Mouse (Mus musculus) urinary bladder, postnatal 36 days (tissue): ENCODE data around the gene Tsc2.
A peak's percentile ranks its signal among the peaks of the same experiment; 100 is the strongest.

Experiments used
- DNase-seq, 2 experiments: peaks; one replicate each; pipeline ENCODE4 v3.0.0; 2022; ENCODE audit warnings: low spot score in 2 of 2, mixed read lengths in 1 of 2

The Tsc2 gene

GRCm38 (mm10) chr17:24647493-24647892 lies 15.1 kb upstream of the Tsc2 start:
- no peak for DNase-seq

GRCm38 (mm10) chr17:24646381-24646780 lies 14.0 kb upstream of the Tsc2 start:
- no peak for DNase-seq

GRCm38 (mm10) chr17:24645916-24646315 lies 13.5 kb upstream of the Tsc2 start:
- DNase-seq, result no peak

GRCm38 (mm10) chr17:24644875-24645721 lies 12.7 kb upstream of the Tsc2 start:
- DNase-seq, result no peak

GRCm38 (mm10) chr17:24644030-24644715 lies 11.7 kb upstream of the Tsc2 start:
- no peak for DNase-seq

- DNase-seq, result no peak
Observed at GRCm38 (mm10) chr17:24642791-24643343, 10.4 kb upstream of the Tsc2 start.

GRCm38 (mm10) chr17:24641944-24642343 lies 9.5 kb upstream of the Tsc2 start:
- DNase-seq, result no peak

GRCm38 (mm10) chr17:24640581-24640980 lies 8.2 kb upstream of the Tsc2 start:
- no peak for DNase-seq

GRCm38 (mm10) chr17:24640119-24640518 lies 7.7 kb upstream of the Tsc2 start:
- DNase-seq, result no peak

- DNase-seq, result no peak
Observed at GRCm38 (mm10) chr17:24639571-24639988, 7.2 kb upstream of the Tsc2 start.

- peak in 1 of 2 experiments; percentile 39 for DNase-seq
Observed at GRCm38 (mm10) chr17:24638840-24639239, 6.4 kb upstream of the Tsc2 start.

GRCm38 (mm10) chr17:24638214-24638613 lies 5.8 kb upstream of the Tsc2 start:
- DNase-seq, result no peak

- no peak for DNase-seq
Observed at GRCm38 (mm10) chr17:24636781-24637481, 4.5 kb upstream of the Tsc2 start.

- no peak for DNase-seq
Observed at GRCm38 (mm10) chr17:24635694-24636093, 3.3 kb upstream of the Tsc2 start.

GRCm38 (mm10) chr17:24635024-24635423 lies 2.6 kb upstream of the Tsc2 start:
- no peak for DNase-seq

- no peak for DNase-seq
Observed at GRCm38 (mm10) chr17:24633831-24634230, 1.4 kb upstream of the Tsc2 start.

GRCm38 (mm10) chr17:24632813-24633449 lies 501 bp upstream of the Tsc2 start:
- DNase-seq, result peak; percentile 56 to 77

GRCm38 (mm10) chr17:24630072-24630471 lies 2.4 kb downstream of the Tsc2 start:
- no peak for DNase-seq

- DNase-seq, result peak; percentile 61 to 72
Observed at GRCm38 (mm10) chr17:24628646-24629045, 3.8 kb downstream of the Tsc2 start.

GRCm38 (mm10) chr17:24625472-24625871 lies 7.0 kb downstream of the Tsc2 start:
- no peak for DNase-seq

- DNase-seq, result no peak
Observed at GRCm38 (mm10) chr17:24617561-24618194, 14.8 kb downstream of the Tsc2 start.
